Comparison of ENCODE assay signal across 11 mouse cellular contexts in the genomic region with DNA sequence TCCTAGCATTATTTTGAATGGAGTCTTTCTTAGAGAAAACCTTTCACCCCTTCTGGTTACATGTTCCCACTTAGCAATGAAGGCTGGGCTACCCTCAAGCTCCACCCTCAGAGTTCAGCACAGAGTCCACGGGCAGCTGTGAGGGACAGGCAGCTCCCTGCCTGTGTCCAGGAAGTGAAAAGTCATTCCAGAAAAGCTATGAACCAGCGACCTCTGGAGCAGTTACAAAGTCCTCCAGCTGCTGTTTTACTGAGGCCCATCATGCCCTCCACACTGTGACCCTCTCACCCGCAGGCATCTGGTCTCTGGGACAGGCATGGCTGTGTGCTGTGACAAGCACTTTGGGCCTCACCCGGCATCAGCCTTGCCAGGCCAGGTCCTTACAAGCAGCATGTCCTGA. TPM values are rescaled to one million over a fixed set of nuclear protein-coding genes. Genes with fewer than 3 reads are reported as not detected.
DNase-seq lines count a peak whose midpoint lies in the region; ATAC-seq and TF ChIP-seq lines count a peak whose summit lies in the region.
"Had no signal": no experiment of that assay in that cellular context is flagged by ENCODE, and none has a peak within 500 bp of the region (broad histone marks: within the 10 kb centered on the region; RNA-seq: fewer than 3 reads in every experiment).

No protein-coding gene starts in this region.

- H3K4me1 ChIP-seq in liver, embryonic 11.5 days (replicated peaks; ENCODE audit: control insufficient read depth, insufficient read depth, low read length) = peaks cover 8% of the 10 kb centered on the region
- peaks cover 13% of the 10 kb centered on the region for H3K4me1 ChIP-seq in olfactory bulb, adult 2 months (ENCODE audit: control insufficient read depth, insufficient read depth, low read length)

- H3K27ac ChIP-seq in liver, embryonic 11.5 days (ENCODE audit: low read depth, low read length) = no peak overlapping the region
- peak overlapping the region; percentile 12; the same call in 1 of the 2 replicates for H3K27ac ChIP-seq in olfactory bulb, adult 2 months (ENCODE audit: insufficient read depth, low read depth, low read length)
- H3K27ac ChIP-seq: limb, embryonic 15.5 days had no signal

- H3K9ac ChIP-seq in liver, embryonic 11.5 days (ENCODE audit: low read depth, low read length) = no peak overlapping the region
- H3K9ac ChIP-seq: limb, embryonic 15.5 days had no signal

- peak; percentile 51 for ATAC-seq in liver, embryonic 11.5 days (replicated peaks; ENCODE audit: low FRiP score)
- ATAC-seq: hindbrain, embryonic 16.5 days had no signal

- no peak for TF ChIP-seq CTCF in olfactory bulb, adult 2 months (IDR thresholded peaks at IDR 0.05; ENCODE audit: insufficient read depth, low read depth, low read length)

- intact Hi-C loops in heart, postnatal 14 days (cut with DNase I) = no loop called here

- 37% methylated on average over 4 of the region's 4 CpGs for WGBS in liver, embryonic 11.5 days
- WGBS in olfactory bulb, adult 2 months = 67% methylated on average over 4 of the region's 4 CpGs

- no peak for TF ChIP-seq POLR2A in olfactory bulb, adult 2 months (IDR thresholded peaks at IDR 0.05; ENCODE audit: insufficient read depth, low read depth, low read length)

- H3K27me3 ChIP-seq in liver, embryonic 11.5 days (replicated peaks; ENCODE audit: control insufficient read depth, insufficient read depth, low read length) = peaks cover 58% of the 10 kb centered on the region

- no peaks in the 10 kb centered on the region for H3K9me3 ChIP-seq in liver, embryonic 11.5 days (ENCODE audit: control insufficient read depth, low read length)
- H3K9me3 ChIP-seq: limb, embryonic 15.5 days had no signal

- peak; percentile 96 for DNase-seq in heart, adult 11 months
- no peak for DNase-seq in heart, postnatal 14 days
- DNase-seq in kidney, adult 11 months = peak; percentile 94
- no peak for DNase-seq in liver, embryonic 11.5 days (ENCODE audit: low spot score)
- DNase-seq in left cerebral cortex, adult 8-10 months (ENCODE audit: low spot score in 2 of 2) = no peak
- no peak for DNase-seq in MN1 (ENCODE audit: low spot score)
- no peak for DNase-seq in c-Kit-positive CD71-positive TER-119-positive erythroid progenitor cells, embryonic 14.5 days (ENCODE audit: low spot score)
- DNase-seq: cerebellum, adult 11 months had no signal

- no peak overlapping the region for H3K4me2 ChIP-seq in liver, embryonic 11.5 days
- H3K4me2 ChIP-seq: limb, embryonic 15.5 days had no signal

- H3K36me3 ChIP-seq in liver, embryonic 11.5 days (ENCODE audit: control insufficient read depth, insufficient read depth, low read length) = no peaks in the 10 kb centered on the region
- H3K36me3 ChIP-seq: limb, embryonic 15.5 days had no signal

- H3K4me3 ChIP-seq in liver, embryonic 11.5 days (ENCODE audit: low read depth, low read length) = no peak overlapping the region
- H3K4me3 ChIP-seq in olfactory bulb, adult 2 months (ENCODE audit: insufficient read depth, low read depth, low read length) = no peak overlapping the region
- H3K4me3 ChIP-seq: limb, embryonic 15.5 days had no signal

RNA-seq across cellular contexts. Expression of a gene that starts 5.4 kb away (rescaled TPM):
- total RNA-seq in heart, postnatal 14 days (2021) = 10 to 100 TPM; 18.5 to 20.2 TPM
- 3.2 and 4.5 TPM in 2 replicates for polyA plus RNA-seq in liver, embryonic 11.5 days (2014; fragmentation: Nextera tagmentation; extraction: Ambion mirVana)
- not detected in 2 replicates for polyA plus RNA-seq in olfactory bulb, adult 2 months (2012; ENCODE audit: insufficient read depth, insufficient read length, low replicate concordance, missing spikeins)
- total RNA-seq in left cerebral cortex, adult 8-10 months (2022) = 1 to 10 TPM in 2 of 4 experiments, under 1 TPM in 2; 0.35 to 1.6 (median 0.78) TPM

RNA-seq across cellular contexts. Expression of a gene that starts 24.2 kb away (rescaled TPM):
- 10 to 100 TPM; 33.2 to 33.3 TPM for total RNA-seq in heart, postnatal 14 days (2021)
- polyA plus RNA-seq in liver, embryonic 11.5 days (2014; fragmentation: Nextera tagmentation; extraction: Ambion mirVana) = 68.7 and 73.8 TPM in 2 replicates
- polyA plus RNA-seq in olfactory bulb, adult 2 months (2012; ENCODE audit: insufficient read depth, insufficient read length, low replicate concordance, missing spikeins) = not detected in 2 replicates
- total RNA-seq in left cerebral cortex, adult 8-10 months (2022) = 10 to 100 TPM; 48.7 to 62.5 (median 56.0) TPM

Comparison
In these comparisons a context has a peak if more than half of its experiments do, and no peak if none do; other contexts are left out.
1. DNase-seq: peak in heart, adult 11 months (single experiment) and kidney, adult 11 months (single experiment); none in heart, postnatal 14 days (0 of 2), liver, embryonic 11.5 days (single experiment), left cerebral cortex, adult 8-10 months (0 of 2), MN1 (single experiment) and c-Kit-positive CD71-positive TER-119-positive erythroid progenitor cells, embryonic 14.5 days (single experiment).
2. RNA of a gene that starts 5.4 kb away (total RNA-seq): 18.5 to 20.2 TPM in heart, postnatal 14 days; 0.35 to 1.6 TPM in left cerebral cortex, adult 8-10 months; every median in the first group is over 4 times any median in the second.